Mouse (Mus musculus) layer of hippocampus, adult 11-12 months (tissue): ENCODE results near the gene Rab35.

Experiments
- DNase-seq: peaks from one replicate; pipeline ENCODE4 v3.0.0; 2022; ENCODE audit warnings: low spot score

Rab35 gene

GRCm38 (mm10) chr5:115631505-115632357, at the start of gene Rab35:
Rab35 (plus strand) TSS chr5:115631908.
- DNase-seq: peak; percentile 91

- no peak for DNase-seq
These were observed 46.1 kb upstream of the Rab35 start for GRCm38 (mm10) chr5:115585616-115586015.

- DNase-seq: no peak
These were observed 45.5 kb upstream of the Rab35 start for GRCm38 (mm10) chr5:115586166-115586565.

DNA sequence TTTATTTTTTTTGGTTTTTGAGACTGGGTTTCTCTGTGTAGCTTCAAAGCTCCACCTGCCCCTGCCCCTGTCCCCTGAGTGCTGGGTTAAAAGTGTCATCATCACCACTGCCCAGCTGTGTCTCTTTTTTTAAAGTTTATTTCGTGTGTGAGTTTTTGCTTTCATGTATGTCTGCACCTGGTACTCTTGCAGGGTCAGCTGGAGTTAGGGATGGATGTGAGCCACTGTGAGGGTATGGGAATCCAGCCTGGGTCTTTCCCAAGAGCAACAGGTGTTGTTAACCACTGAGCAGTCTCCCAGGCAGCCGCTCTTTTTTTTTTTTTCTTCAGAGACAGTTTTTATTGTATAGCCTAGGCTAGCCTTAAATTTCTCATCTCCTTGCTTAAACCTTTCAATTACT, 44.9 kb upstream of the Rab35 start:
- DNase-seq: no peak

DNA sequence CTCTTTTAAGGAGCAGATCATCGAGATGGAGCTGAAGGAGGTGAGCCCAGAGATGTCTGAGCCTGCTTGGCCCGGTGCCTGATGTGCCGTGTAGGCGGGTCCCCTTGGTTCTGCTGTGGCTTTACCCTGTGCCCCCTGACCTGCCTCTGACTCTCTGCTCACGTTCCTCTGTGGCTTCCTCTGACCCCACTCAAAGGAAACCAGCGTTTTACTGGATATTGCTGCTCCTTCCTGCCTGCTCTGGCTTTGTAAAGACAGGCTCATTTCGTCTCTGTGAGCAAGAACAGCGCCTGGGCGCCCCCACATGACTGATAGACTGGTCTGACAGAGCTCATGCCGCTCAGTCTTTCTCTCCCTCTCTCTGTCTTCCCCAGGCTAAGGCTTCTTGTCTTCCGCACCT, 40.7 kb upstream of the Rab35 start:
- no peak for DNase-seq

DNA sequence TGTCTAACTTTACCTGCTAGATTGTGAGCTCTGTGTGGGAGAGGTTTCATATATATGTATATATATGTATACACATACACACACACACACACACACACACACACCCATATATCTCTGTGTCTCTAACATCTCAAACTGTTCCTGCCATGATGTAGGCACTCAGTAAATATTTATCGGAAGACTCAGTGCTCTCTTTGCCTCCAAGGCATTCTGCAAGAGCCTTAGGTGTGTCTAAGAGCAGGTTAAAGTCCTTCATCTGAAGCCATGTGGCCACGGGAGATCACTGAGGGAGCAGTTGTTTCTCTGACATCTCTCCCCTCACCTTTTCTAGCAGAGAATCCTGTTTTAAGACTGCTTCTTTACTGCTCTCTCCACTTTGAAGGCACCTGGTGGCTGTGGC, 40.2 kb upstream of the Rab35 start:
- DNase-seq: no peak

DNA sequence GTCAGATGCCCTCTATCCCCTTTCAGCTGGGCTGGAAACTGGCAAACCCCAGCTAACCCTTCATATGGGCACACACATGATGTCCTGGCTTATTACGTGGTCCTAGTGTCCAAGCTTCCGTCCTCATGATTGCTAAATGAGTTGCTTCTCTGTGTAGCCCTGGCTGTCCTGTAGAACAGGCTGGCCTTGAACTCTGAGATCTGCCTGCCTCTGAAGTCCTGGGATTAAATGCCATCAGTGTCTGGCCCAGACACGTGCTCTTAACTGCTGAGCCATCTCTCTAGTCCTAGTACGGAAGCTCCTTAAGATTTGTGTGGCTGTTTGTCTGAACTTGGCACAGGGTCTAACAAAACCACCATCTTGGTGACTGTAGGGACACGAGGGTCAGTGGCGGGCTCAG, 28.1 kb upstream of the Rab35 start:
- no peak for DNase-seq

DNA sequence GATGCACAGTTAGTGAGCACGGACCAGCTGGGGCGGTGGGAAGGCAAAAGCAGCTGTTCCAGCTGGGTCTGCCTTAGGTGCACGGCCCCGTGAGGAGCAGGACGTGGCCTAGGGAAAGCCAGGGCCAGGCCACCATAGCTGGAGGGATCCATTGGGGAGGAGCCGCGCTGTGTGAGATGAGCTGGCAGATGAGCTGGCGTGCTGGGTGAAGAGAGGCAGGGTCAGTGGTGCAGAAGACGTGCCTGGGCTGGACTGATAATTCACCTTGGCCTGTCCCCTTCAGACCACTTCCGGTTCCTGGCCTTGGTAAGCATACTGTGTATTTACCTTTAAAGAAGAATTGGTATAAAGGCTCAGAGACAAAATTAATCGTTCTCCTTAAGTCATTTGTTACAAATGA, 20.1 kb upstream of the Rab35 start:
- no peak for DNase-seq

DNA sequence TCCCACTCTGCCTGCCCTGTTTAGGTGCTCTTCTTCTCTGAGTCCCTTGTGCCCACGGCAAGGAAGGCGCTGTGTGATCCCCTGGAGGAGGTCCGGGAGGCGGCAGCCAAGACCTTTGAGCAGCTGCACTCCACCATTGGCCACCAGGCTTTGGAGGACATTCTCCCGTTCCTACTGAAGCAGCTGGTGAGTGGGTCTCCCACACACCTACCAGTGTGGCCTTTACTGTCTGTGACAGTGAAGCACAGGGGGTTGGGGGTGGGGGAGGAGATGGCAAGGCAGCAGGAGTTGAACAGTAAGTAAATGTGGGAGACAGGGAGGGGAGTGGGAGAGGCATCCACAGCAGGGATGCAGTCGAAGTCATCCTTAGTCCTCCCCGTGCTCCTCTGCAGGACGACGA, 18.4 kb upstream of the Rab35 start:
- no peak for DNase-seq

DNA sequence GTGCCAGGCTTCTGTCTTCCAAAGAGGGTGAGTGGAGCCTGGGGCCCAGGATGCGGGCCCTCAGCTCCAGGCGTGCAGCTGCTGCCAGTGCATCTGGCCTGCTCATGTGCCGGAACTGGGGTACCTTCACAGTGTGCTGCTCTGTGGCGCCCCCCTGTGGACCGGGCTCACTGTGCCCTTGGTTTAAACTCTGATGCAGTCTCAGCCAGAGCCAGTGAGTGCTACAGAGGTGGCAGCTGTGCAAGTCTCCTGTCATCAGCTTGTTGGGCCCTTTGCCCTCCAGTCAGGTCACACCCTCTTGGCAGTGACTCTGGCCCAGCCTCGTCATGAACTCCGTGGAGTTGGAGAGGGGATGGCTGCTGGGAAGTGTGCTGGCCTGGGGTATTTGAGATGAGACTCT, 16.8 kb upstream of the Rab35 start:
- no peak for DNase-seq

GRCm38 (mm10) chr5:115619690-115620089, 12.0 kb upstream of the Rab35 start:
- DNase-seq: no peak

GRCm38 (mm10) chr5:115622686-115623085, 9.0 kb upstream of the Rab35 start:
- DNase-seq: no peak

DNA sequence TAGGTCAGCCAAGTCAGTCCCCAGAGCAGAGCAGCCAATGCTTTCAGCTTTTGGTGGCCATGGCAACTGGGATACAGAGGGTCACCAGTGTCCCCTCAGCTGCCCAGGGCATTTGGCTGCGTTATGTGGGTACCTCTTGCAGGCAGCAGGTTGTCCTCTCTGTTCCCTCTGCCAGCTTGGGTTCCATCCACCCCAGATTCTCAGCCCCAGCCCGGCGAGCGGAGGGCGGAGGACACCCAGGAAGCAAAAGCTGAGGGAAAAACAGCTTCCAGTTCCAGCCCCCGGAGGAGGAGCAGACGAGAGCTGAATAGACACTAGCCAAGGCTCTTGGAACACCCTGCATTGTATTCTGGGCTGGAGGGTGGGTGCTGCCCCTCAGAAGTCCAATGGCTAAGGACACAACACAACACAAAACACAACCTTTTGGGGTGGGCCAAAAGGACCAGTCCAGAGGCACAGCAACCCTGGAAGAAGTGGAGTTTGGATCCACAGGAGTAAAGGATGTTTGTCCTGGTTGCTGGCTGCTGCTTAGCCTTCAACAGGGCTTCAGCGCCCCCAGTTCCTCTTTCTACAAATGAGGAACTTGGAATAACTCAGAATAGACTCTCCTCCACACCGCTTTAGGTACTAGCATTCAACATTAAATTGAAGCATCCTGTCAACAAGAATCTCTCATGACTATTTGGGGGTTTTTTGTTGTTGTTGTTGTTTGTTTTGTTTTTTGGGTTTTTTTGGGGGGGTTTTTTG, 7.8 kb upstream of the Rab35 start:
- no peak for DNase-seq

- no peak for DNase-seq
These were observed 5.3 kb upstream of the Rab35 start for GRCm38 (mm10) chr5:115626237-115626886.

GRCm38 (mm10) chr5:115628083-115628482, 3.6 kb upstream of the Rab35 start:
- DNase-seq: no peak

DNA sequence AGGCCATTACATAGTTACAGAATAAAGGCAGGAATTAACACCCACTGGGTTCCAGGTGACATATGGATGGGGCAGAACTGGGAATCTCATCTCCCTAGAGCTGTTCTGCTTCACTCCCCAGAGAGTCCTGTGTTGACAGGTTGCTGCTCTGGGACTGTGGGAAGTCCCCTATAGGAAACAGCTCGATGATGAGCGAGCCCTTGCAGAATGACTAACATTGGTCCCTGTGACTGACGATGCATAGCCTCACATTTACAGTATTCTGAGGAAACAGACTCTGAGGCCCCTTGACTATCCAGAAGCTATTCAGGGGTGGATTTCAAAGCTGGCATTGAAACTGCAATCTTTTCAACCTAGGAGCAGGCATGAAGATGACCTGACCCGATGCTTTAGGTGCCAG, 2.0 kb upstream of the Rab35 start:
- no peak for DNase-seq

- DNase-seq: no peak
These were observed 1.4 kb upstream of the Rab35 start for GRCm38 (mm10) chr5:115630291-115630690.

- DNase-seq: no peak
These were observed 628 bp downstream of the Rab35 start for GRCm38 (mm10) chr5:115632358-115632714.

GRCm38 (mm10) chr5:115633060-115633459, 1.4 kb downstream of the Rab35 start:
- DNase-seq: no peak

- no peak for DNase-seq
These were observed 2.3 kb downstream of the Rab35 start for GRCm38 (mm10) chr5:115634046-115634445.

DNA sequence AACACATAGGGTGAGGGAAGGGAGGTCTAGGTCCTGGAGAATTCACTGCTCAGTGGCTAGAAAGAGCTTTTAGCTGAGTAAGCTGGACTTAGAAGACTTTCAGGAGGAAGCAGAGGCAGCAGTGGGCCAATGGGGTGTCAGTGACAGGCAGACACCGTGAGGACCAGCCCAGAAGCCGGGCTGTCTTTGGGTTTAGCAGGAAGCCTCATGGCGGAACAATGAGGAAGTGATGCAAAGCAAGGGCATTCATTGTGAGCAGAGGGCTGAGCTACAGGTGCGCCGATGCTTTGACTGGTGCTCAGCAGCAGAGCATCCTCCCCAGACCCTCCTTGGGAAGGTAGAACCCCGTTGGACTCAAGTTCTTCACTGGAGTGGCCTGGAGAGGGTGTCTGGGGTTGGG, 3.8 kb downstream of the Rab35 start:
- no peak for DNase-seq

- DNase-seq: no peak
These were observed 12.5 kb downstream of the Rab35 start for GRCm38 (mm10) chr5:115644192-115644591.

- no peak for DNase-seq
These were observed 17.2 kb downstream of the Rab35 start for GRCm38 (mm10) chr5:115648876-115649275.
